Mouse (Mus musculus) forebrain, postnatal 0 days (tissue): ENCODE measurements around the gene E430018J23Rik. TPM values are rescaled to one million over a fixed set of nuclear protein-coding genes. Genes with fewer than 3 reads are reported as not detected.
"Not testable (repeated sequence)": the region's sequence is repeated elsewhere in the genome, so short reads cannot be mapped to it uniquely, and the experiment has no call there.

Source experiments
- ATAC-seq: fragments of 200-750 bp; cut with Nextera tagmentation; 2 replicates; pipeline ENCODE4 v1.8.0; 2017; ENCODE audit warnings: mild to moderate bottlenecking, moderate library complexity
- DNase-seq: peaks from one replicate; pipeline ENCODE4 v3.0.0-alpha.2; 2015
- H3K27ac ChIP-seq: fragments of 300-500 bp; sonication (generic); 2 replicates; pipeline ENCODE4 v1.5.1; 2014; ENCODE audit warnings: low read depth, mild to moderate bottlenecking, antibody characterized with exemption, low read length, moderate library complexity, mixed read lengths
- H3K27me3 ChIP-seq: fragments of 300-500 bp; sonication (generic); 2 replicates; pipeline ENCODE4 v1.6.1; 2014; ENCODE audit warnings: mild to moderate bottlenecking, low read length, mixed read lengths; ENCODE audit not compliant: insufficient read depth
- H3K36me3 ChIP-seq: fragments of 300-500 bp; sonication (generic); 2 replicates; pipeline ENCODE4 v1.6.1; 2014; ENCODE audit warnings: mild to moderate bottlenecking, moderate library complexity; ENCODE audit not compliant: insufficient read depth
- H3K4me1 ChIP-seq: fragments of 300-500 bp; sonication (generic); 2 replicates; pipeline ENCODE4 v1.6.1; 2014; ENCODE audit warnings: antibody characterized with exemption; ENCODE audit not compliant: insufficient read depth
- H3K4me2 ChIP-seq: fragments of 300-500 bp; sonication (generic); 2 replicates; pipeline ENCODE4 v1.6.1; 2014; ENCODE audit warnings: low read depth, mild to moderate bottlenecking, moderate library complexity
- H3K4me3 ChIP-seq: fragments of 300-500 bp; sonication (generic); 2 replicates; pipeline ENCODE4 v1.5.1; 2014; ENCODE audit warnings: low read depth, low read length, mixed read lengths
- H3K9ac ChIP-seq: fragments of 300-500 bp; sonication (generic); 2 replicates; pipeline ENCODE4 v1.6.1; 2014; ENCODE audit warnings: mild to moderate bottlenecking
- H3K9me3 ChIP-seq: fragments of 300-500 bp; sonication (generic); 2 replicates; pipeline ENCODE4 v1.6.1; 2016; ENCODE audit warnings: low read length
- CTCF ChIP-seq: sonication (generic); IDR thresholded peaks from 2 replicates; pipeline ENCODE4 v1.5.1; 2016; ENCODE audit warnings: antibody characterized with exemption, control low read depth, low read depth
- WGBS: fragments of 180-500 bp; shearing (Covaris S2); extraction: QIAGEN DNeasy Blood & Tissue Kit; methylation state at CpG from one replicate; pipeline ENCODE4 v1.1.7; 2014; 5-methylcytosine and 5-hydroxymethylcytosine counted together
- polyA plus RNA-seq: library from polyadenylated mRNA; unstranded; fragments of >200 nt; fragmentation: Nextera tagmentation; extraction: Ambion mirVana; gene quantifications from 2 replicates; pipeline ENCODE4 v1.2.1, GENCODE M21; 2015
- total RNA-seq: library from RNA; depleted of rRNA; stranded (reverse); fragments of >200 nt; gene quantifications from 2 replicates; pipeline ENCODE4 v1.2.3, GENCODE M21; 2014

Gene E430018J23Rik
- total and polyA plus RNA-seq, 2 experiments from 2014 or later, result 2.4 to 10.2 TPM

DNA sequence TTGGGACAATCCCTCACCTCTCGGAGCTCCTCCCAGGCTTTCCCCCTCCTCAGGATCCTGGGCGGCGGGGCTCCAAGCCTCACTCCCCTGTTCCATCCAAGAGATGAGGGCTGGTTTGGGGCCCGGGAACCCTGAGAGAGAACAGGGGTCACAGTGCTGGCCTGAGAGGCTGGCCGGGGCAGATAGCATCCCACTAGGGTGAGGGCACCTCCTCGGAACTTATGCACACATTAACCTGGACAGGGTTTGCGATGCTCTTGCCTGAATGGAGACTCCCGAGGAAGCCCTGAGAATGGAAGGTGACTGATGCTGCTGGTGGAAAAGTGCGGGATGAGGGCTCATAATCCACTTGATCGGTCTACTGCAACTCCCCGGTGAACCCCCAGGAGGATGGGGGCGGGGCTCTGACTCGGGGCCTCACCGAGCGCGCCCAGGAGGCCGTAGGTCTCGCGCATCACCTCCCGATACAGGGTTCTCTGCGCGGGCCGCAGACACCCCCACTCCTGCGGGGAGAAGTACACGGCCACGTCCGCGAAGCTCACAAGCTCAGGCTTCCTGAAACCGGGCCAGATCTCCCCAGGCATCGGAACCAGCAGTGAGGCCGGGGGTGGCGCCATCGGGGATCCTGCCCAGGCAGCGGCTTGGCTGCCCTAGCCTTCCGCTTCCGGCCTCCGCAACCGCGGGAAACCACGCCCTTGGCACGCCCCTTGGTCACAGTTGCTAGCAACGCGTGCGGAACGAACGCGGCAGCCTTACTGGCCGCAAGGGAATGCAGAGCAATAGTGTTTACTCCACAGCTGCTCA, 28.2 kb upstream of the E430018J23Rik start, which contains the start of gene Zfp688:
Zfp688 (minus strand) TSS at position 681 of the 804 bp plus-strand sequence.
- H3K4me2 ChIP-seq, result peak within 1 kb of the TSS; percentile 94
- ATAC-seq (peak; percentile 99), DNase-seq (peak; percentile 93)
- H3K4me1 ChIP-seq, result peaks cover 9% of the 10 kb centered on the region
- no peaks in the 10 kb centered on the region for H3K9me3 ChIP-seq
- peak within 1 kb of the TSS; percentile 35 for H3K27ac ChIP-seq
- H3K36me3 ChIP-seq, result peaks cover 7% of the 10 kb centered on the region; the same call in 1 of the 2 replicates
- H3K9ac ChIP-seq, result peak within 1 kb of the TSS; percentile 71
- H3K27me3 ChIP-seq, result 0 out of 2 replicates have a peak, but pooled peaks cover 7% of the 10 kb centered on the region
- under 1% methylated on average over 48 of the region's 48 CpGs for WGBS
- TF ChIP-seq CTCF, result peak; percentile 50
- peak within 1 kb of the TSS; percentile 50 for H3K4me3 ChIP-seq

DNA sequence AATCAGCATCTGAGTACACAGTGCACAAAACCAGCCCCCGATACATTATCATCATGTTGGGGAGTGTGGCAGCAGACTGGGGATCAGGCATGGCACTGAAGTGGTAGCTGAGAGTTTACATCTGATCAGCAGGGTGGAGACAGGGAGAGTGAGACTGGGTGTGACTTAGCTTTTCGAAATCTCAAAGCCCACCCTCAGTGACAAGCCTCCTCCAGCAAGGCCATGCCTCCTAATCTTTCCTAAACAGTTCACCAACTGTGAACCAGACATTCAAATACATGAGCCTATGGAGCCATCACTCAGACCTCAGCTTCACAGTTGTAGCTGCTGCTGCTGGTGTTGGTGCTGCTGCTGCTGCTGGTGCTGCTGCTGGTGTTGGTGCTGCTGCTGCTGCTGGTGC, 18.0 kb upstream of the E430018J23Rik start:
- no peak for DNase-seq
- 72% methylated on average over 2 of the region's 2 CpGs for WGBS
- TF ChIP-seq CTCF, result no peak
- no peak overlapping the region for H3K4me2 ChIP-seq
- ATAC-seq, result no peak
- no peak overlapping the region for H3K4me3 ChIP-seq
- peaks cover 3% of the 10 kb centered on the region; the same call in 1 of the 2 replicates for H3K36me3 ChIP-seq
- no peaks in the 10 kb centered on the region for H3K9me3 ChIP-seq
- no peak overlapping the region for H3K9ac ChIP-seq
- peaks cover 4% of the 10 kb centered on the region; the same call in 1 of the 2 replicates for H3K4me1 ChIP-seq
- H3K27me3 ChIP-seq, result no peaks in the 10 kb centered on the region; the same call in 1 of the 2 replicates
- H3K27ac ChIP-seq, result no peak overlapping the region

DNA sequence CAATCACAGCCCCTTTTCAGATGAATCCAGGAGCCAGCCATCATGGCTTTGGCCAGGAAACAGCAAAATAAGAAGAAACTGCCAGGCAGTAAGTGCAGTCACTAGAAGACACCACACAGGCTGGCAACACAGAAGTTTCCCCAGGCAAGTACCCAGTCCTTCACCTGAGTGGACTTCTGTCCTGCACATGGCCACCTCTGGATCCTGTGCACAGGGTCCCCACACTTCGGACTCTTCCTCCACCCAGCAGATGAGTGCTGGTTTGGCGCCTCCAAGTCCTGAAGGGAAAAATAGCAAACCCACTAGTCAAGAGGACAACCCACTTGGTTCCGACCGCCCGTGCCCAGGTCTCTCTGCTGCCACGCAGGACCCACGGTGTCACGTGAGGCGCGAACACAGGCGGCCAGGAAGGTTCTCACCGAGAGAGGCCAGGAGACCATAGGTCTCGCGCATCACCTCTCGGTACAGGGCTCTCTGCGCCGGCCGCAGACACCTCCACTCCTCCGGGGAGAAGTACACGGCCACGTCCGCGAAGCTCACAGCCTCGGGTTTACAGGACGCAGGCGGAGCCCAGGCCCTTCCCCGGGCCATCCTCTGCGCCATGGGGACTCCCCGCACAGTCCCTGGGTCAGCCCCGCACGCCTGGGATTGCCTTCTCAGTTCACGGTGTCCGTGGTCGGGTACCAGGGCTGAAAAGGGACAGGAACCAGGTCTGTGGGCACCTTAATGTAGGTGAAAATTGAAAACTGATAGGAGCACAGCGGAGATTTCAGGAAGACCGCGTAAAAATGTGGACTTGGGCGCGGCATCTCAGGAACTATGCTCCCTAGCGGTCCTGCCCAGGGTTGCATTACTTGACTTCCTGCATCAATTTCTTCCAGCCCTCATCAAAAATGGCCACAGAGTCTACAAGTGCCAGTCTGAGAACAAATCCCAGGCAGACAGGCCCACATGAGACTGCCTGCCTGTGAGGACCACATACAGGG, 12.9 kb upstream of the E430018J23Rik start, which contains the start of gene Zfp764:
Zfp764 (minus strand) TSS at position 821 of the 986 bp plus-strand sequence.
- DNase-seq, result peak; percentile 90
- peak within 1 kb of the TSS; percentile 64 for H3K27ac ChIP-seq

DNA sequence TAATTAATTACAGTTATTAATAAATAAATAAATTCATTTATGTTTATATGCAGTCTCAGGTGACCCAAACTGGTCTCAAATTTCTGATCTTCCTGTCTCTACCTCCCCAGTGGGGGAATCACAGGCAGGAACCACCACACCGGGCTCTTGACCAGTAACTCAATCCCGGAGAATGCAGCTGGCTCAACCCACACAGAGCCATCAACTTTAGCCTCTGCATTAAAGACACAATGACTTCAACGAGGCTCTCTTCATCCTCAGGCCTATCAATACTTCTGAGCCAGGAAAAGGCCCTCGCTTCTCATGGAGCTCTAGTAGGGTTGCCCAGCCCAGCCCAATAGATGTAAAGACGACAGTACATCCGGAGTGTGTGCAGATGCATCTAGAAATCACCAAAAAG, 10.7 kb upstream of the E430018J23Rik start:
- H3K4me2 ChIP-seq, ATAC-seq, H3K4me3 ChIP-seq, H3K36me3 ChIP-seq, H3K4me1 ChIP-seq, H3K27me3 ChIP-seq, DNase-seq, H3K27ac ChIP-seq, H3K9ac ChIP-seq, H3K9me3 ChIP-seq: not testable (repeated sequence)
- WGBS, result 95% methylated on average over 6 of the region's 6 CpGs

More for the DNA sequence above, 12.9 kb upstream of the E430018J23Rik start, which contains the start of gene Zfp764:
- WGBS, result 4% methylated on average over 40 of the region's 40 CpGs
- not testable (repeated sequence) for H3K4me1 ChIP-seq, H3K27me3 ChIP-seq, H3K36me3 ChIP-seq, H3K9me3 ChIP-seq
- H3K4me3 ChIP-seq, result peak within 1 kb of the TSS; percentile 44
- ATAC-seq, result peak; percentile 96
- H3K4me2 ChIP-seq, result peak within 1 kb of the TSS; percentile 96
- peak; percentile 86 for TF ChIP-seq CTCF
- peak within 1 kb of the TSS; percentile 79 for H3K9ac ChIP-seq

DNA sequence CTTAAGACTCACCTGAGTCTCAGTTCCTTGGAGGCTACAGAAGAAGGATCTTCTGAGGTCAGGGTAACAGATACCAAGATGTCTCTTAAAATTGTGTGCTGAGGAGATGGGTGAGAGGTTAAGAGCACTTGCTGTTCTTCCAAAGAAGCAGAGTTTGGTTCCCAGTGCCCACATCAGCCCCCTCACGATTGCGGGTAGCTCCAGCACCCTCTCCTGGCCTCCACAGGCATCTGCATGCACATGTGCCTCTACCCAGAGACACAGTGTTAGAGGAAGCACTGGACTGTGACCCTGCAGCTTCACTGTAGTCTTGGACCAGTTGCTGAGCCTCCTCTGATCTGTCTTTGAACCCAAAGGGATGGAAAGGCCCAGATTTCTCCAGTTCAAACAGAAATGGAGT, 9.6 kb upstream of the E430018J23Rik start:
- DNase-seq (no peak), ATAC-seq (no peak)
- H3K9me3 ChIP-seq, result no peaks in the 10 kb centered on the region
- 52% methylated on average over 2 of the region's 2 CpGs for WGBS
- H3K27me3 ChIP-seq, result no peaks in the 10 kb centered on the region
- H3K4me2 ChIP-seq, result no peak overlapping the region
- no peaks in the 10 kb centered on the region for H3K36me3 ChIP-seq
- H3K4me3 ChIP-seq, result no peak overlapping the region
- peaks cover 6% of the 10 kb centered on the region; the same call in 1 of the 2 replicates for H3K4me1 ChIP-seq
- H3K9ac ChIP-seq, result no peak overlapping the region
- TF ChIP-seq CTCF, result no peak
- H3K27ac ChIP-seq, result no peak overlapping the region

DNA sequence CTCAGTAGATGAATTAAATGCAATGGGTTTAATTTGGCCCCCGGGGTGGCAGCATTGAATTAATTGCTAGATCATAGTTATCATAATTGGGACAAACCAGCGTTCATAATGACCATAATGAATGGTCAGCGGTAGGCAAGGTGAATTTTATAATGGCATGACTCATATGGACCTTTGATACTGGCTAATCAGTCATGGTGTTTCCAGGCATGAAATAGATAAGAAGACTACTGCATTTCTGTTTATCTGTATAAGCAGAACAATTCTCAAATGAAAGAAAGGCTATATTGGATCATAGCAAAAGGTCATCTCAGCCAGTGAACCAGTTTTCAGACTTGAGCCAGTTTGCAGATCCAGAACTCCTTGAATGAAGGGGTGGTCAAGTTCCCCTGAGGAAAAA, 6.9 kb upstream of the E430018J23Rik start:
- TF ChIP-seq CTCF, result no peak
- DNase-seq, result no peak
- Histone ChIP-seq H3K9ac (no peak overlapping the region), H3K36me3 (no peaks in the 10 kb centered on the region), H3K27ac (no peak overlapping the region), H3K27me3 (no peaks in the 10 kb centered on the region), H3K4me3 (no peak overlapping the region), H3K4me1 (no peaks in the 10 kb centered on the region), H3K4me2 (no peak overlapping the region), H3K9me3 (no peaks in the 10 kb centered on the region)
- WGBS, result 69% methylated on average over 3 of the region's 3 CpGs
- ATAC-seq, result no peak
